Mouse (Mus musculus) liver, adult 2 months (tissue): ENCODE results near the gene Atp13a3. TPM values are rescaled to one million over a fixed set of nuclear protein-coding genes. Genes with fewer than 3 reads are reported as not detected.

Experiments used
- DNase-seq: peaks from one replicate; pipeline ENCODE4 v3.0.0-alpha.2; 2011; ENCODE audit warnings: low read depth, low spot score; ENCODE audit errors: extremely low read depth
- H3K27ac ChIP-seq: fragments of 200-500 bp; replicated peaks from 2 replicates; pipeline ENCODE4 v1.5.1; 2012; ENCODE audit warnings: low read depth, mild to moderate bottlenecking, control low read depth, inconsistent platforms, low read length; ENCODE audit not compliant: insufficient read depth
- H3K27me3 ChIP-seq: fragments of 200-500 bp; 2 replicates; pipeline ENCODE4 v1.6.1; 2012; ENCODE audit warnings: mild to moderate bottlenecking, moderate library complexity, low read length, inconsistent platforms; ENCODE audit not compliant: control insufficient read depth, insufficient read depth
- H3K36me3 ChIP-seq: fragments of 200-500 bp; 2 replicates; pipeline ENCODE4 v1.6.1; 2012; ENCODE audit warnings: low read length, inconsistent platforms; ENCODE audit not compliant: control insufficient read depth, insufficient read depth
- H3K4me1 ChIP-seq: fragments of 200-500 bp; 2 replicates; pipeline ENCODE4 v1.6.1; 2011; ENCODE audit warnings: low read length; ENCODE audit not compliant: control insufficient read depth, insufficient read depth
- H3K4me3 ChIP-seq: fragments of 200-500 bp; 2 replicates; pipeline ENCODE4 v1.5.1; 2011; ENCODE audit warnings: low read depth, mild to moderate bottlenecking, control low read depth, low read length, moderate library complexity; ENCODE audit not compliant: insufficient read depth
- H3K79me2 ChIP-seq: fragments of 200-500 bp; 2 replicates; pipeline ENCODE4 v1.6.1; 2012; ENCODE audit warnings: inconsistent platforms, mild to moderate bottlenecking, low read length, moderate library complexity; ENCODE audit not compliant: control insufficient read depth, insufficient read depth
- H3K9ac ChIP-seq: fragments of 200-500 bp; 2 replicates; pipeline ENCODE4 v1.6.1; 2012; ENCODE audit warnings: low read depth, mild to moderate bottlenecking, control low read depth, inconsistent platforms, low read length
- CTCF ChIP-seq: fragments of 200-500 bp; IDR thresholded peaks from 2 replicates; pipeline ENCODE4 v1.5.1; 2011; ENCODE audit warnings: low read depth, low read length, control low read depth
- POLR2A ChIP-seq: fragments of 200-500 bp; IDR thresholded peaks from 2 replicates; pipeline ENCODE4 v1.6.1; 2011; ENCODE audit warnings: low read length, control low read depth; ENCODE audit not compliant: insufficient read depth; ENCODE audit errors: extremely low read depth
- WGBS: fragments of 180-500 bp; shearing (Covaris S2); methylation state at CpG from one replicate; pipeline ENCODE4 v1.1.7; 2018; 5-methylcytosine and 5-hydroxymethylcytosine counted together
- polyA plus RNA-seq: library from polyadenylated mRNA; depleted of rRNA; stranded (reverse); fragments of >200 nt; gene quantifications from 2 replicates; pipeline ENCODE4 v1.2.3, GENCODE M21; 2012
- total RNA-seq: library from RNA; depleted of rRNA; stranded (reverse); fragments of >200 nt; gene quantifications from 2 replicates; pipeline ENCODE4 v1.2.3, GENCODE M21; 2014

Gene Atp13a3
- total and polyA plus RNA-seq, 2 experiments, result 46.3 to 80.9 TPM

DNA sequence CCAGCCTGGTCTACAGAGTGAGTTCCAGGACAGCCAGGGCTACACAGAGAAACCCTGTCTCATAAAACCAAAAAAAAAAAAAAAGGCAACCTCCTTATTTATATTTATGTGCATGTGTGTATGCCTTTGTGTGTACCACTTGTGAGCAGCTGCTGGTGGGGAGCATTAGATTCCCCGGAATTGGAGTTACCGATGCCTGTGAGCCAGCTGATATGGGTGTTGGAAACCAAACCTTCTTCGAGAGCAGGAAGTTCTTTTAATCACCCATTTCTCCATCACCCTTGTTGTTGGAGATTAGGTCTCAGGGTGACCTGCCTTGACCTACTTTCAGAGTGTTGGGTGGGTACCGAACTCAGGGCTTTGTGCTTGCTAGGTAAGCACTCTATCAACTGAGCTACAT is 5.1 kb upstream of the Atp13a3 start:
- Histone ChIP-seq H3K36me3 (no peaks in the 10 kb centered on the region), H3K4me3 (no peak overlapping the region), H3K27ac (no peak overlapping the region), H3K4me1 (peaks cover 12% of the 10 kb centered on the region; the same call in 1 of the 2 replicates), H3K27me3 (no peaks in the 10 kb centered on the region), H3K79me2 (no peaks in the 10 kb centered on the region), H3K9ac (no peak overlapping the region)
- TF ChIP-seq POLR2A (no peak), CTCF (no peak)
- WGBS, result 91% methylated on average over 4 of the region's 4 CpGs
- no peak for DNase-seq

DNA sequence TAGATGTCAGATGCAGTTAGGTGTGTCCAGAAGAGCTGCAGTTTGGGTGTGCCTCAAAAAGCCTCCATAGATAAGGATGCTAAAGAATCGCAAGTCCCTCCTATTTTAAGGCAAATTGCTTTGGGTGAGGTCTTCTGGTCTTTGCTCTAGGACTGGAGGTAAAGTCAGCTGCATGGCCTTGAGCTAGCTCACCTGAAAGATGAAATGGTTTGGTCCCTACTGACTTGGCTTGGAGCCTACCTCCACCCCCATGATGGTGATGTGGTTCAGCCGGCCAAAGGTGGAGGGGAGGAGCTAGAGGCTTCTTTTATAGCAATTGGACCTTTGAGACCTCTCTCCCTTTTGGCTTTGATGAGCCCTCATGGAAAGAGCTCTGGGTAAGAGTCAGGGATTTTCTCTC is 1.7 kb upstream of the Atp13a3 start:
- no peak for TF ChIP-seq CTCF
- no peak for TF ChIP-seq POLR2A
- H3K4me3 ChIP-seq, result no peak overlapping the region
- no peak overlapping the region for H3K9ac ChIP-seq
- H3K79me2 ChIP-seq, result no peaks in the 10 kb centered on the region
- WGBS, result 36% methylated on average over 2 of the region's 2 CpGs
- DNase-seq, result peak; percentile 95
- H3K27me3 ChIP-seq, result no peaks in the 10 kb centered on the region
- peaks cover 2% of the 10 kb centered on the region; the same call in 1 of the 2 replicates for H3K4me1 ChIP-seq
- no peaks in the 10 kb centered on the region for H3K36me3 ChIP-seq
- peak overlapping the region; percentile 45; the same call in 1 of the 2 replicates for H3K27ac ChIP-seq

DNA sequence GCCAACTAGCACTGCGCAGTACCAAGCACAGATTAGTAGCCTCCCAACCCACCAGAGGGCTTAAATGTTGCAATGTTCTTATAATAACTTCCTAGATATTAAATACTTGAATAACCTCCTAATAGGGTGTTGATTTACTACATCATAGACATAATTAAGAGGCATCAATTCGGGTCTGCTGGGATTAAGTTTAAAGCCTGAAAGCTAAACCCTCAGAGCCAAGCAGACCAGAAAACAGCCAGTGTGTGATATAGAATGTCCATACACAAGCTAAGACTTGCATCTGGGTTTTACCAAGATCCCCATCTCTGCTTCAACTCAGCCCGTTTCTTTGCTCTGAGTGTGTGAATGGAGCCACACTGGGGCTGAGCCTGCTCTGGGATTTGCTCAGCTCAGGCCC is 2.2 kb downstream of the Atp13a3 start:
- Histone ChIP-seq H3K36me3 (no peaks in the 10 kb centered on the region), H3K9ac (no peak overlapping the region), H3K4me3 (no peak overlapping the region), H3K79me2 (no peaks in the 10 kb centered on the region), H3K27me3 (no peaks in the 10 kb centered on the region), H3K27ac (no peak overlapping the region), H3K4me1 (peaks cover 2% of the 10 kb centered on the region; the same call in 1 of the 2 replicates)
- TF ChIP-seq CTCF (no peak), POLR2A (no peak)
- no peak for DNase-seq
- 85% methylated on average over 3 of the region's 3 CpGs for WGBS

DNA sequence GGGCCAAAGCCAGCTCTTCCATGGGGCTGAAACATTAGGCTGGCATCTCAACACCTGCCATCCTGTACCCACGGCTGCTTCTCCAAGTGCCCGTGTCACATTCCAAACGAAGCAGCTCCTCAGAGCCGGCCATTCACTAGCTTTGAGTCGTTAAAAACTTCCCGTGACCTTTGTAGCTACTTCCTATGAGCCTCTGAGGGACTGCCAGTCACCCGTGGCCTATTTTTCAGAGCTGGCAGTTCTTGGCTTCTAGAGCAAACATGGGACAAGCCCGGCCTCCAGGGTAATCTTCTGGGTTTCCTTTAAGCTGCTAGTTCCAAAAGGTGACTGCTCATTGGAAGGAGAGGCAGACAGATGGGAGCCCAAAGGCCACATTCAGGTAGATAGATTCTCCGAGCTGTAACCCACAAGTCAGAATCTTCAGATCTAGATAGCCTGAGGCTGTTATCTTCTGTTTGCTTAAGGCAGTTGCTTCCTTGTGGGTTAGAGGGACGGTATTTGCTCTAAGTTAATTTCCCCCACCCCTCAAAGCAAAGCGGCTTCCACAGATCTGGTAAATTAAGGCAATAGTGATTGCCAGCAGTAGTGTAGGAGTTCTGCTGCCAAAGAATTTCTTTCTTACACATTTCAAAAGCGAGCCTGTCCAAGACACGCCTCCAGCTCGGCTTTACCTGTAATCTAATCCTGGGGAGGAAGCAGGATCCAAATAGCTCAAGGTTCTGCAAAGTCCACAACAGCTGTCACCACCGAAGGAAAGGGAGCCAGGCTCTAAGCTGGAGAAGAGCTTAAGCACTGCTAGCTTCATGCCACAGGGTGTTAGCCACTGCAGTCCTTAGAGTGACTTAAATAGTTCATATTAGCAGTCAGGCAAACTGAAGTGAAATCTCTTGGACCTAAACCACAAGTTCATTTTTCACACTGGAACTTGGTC is 8.4 kb downstream of the Atp13a3 start:
- no peaks in the 10 kb centered on the region for H3K79me2 ChIP-seq
- H3K4me3 ChIP-seq, result no peak overlapping the region; the same call in 1 of the 2 replicates
- H3K36me3 ChIP-seq, result no peaks in the 10 kb centered on the region
- peak; percentile 88 for DNase-seq
- no peaks in the 10 kb centered on the region for H3K27me3 ChIP-seq
- peak overlapping the region; percentile 80 for H3K27ac ChIP-seq
- WGBS, result 11% methylated on average over 15 of the region's 15 CpGs
- peak overlapping the region; percentile 65 for H3K9ac ChIP-seq
- H3K4me1 ChIP-seq, result peaks cover 10% of the 10 kb centered on the region
- TF ChIP-seq CTCF, result no peak
- no peak for TF ChIP-seq POLR2A

DNA sequence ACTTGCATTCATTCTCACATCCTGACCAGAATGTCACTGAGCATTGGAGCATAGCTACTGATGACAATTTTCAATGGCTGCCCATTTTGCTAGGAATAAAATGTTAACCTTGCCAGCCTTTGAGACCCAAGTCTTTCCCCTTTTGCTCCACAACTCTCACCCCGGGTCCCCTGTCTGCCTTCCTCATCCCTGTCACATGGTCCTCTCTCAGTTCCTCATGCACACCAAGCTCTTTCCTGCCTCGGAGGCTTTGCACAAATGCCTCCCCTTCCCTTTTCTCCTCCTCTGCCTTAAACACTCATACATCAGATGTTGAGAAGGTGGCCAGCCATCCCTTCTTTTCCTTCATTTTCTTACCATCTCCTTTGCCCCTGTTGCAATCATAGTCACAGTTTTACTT is 10.6 kb downstream of the Atp13a3 start:
- Histone ChIP-seq H3K4me1 (peaks cover 10% of the 10 kb centered on the region), H3K27ac (no peak overlapping the region), H3K36me3 (no peaks in the 10 kb centered on the region), H3K27me3 (no peaks in the 10 kb centered on the region), H3K79me2 (no peaks in the 10 kb centered on the region), H3K4me3 (no peak overlapping the region), H3K9ac (no peak overlapping the region)
- 86% methylated on average over 2 of the region's 2 CpGs for WGBS
- DNase-seq, result no peak
- TF ChIP-seq POLR2A, result no peak
- TF ChIP-seq CTCF, result no peak
